Mouse (Mus musculus): ENCODE data around the gene Gm17555.

- TF ChIP-seq CTCF (IDR thresholded peaks at IDR 0.05; ENCODE audit: low read depth) (no peak), EP300 (IDR thresholded peaks at IDR 0.05; ENCODE audit: low read depth) (no peak)
These were observed 37.3 kb downstream of the Gm17555 start for GRCm38 (mm10) chr2:126252211-126252610.

Data from liver, postnatal 0 days (tissue).